Mouse (Mus musculus) urinary bladder, postnatal 36 days (tissue): Measurements from ENCODE around the gene U2af1.

Source experiments
- DNase-seq, 2 experiments: peaks; one replicate each; pipeline ENCODE4 v3.0.0; 2022; ENCODE audit warnings: low spot score in 2 of 2, mixed read lengths in 1 of 2

U2af1 gene

GRCm38 (mm10) chr17:31662855-31663254 lies 4.2 kb upstream of the U2af1 start:
- no peak for DNase-seq

GRCm38 (mm10) chr17:31660661-31661250 lies 2.1 kb upstream of the U2af1 start:
- no peak for DNase-seq

GRCm38 (mm10) chr17:31658136-31658467 lies 590 bp downstream of the U2af1 start:
- no peak for DNase-seq

- DNase-seq, result no peak
Observed at GRCm38 (mm10) chr17:31657141-31657983, 1.3 kb downstream of the U2af1 start.

GRCm38 (mm10) chr17:31656682-31657081 lies 2.0 kb downstream of the U2af1 start:
- no peak for DNase-seq

- no peak for DNase-seq
Observed at GRCm38 (mm10) chr17:31655366-31655765, 3.3 kb downstream of the U2af1 start.

- DNase-seq, result no peak
Observed at GRCm38 (mm10) chr17:31653277-31653676, 5.4 kb downstream of the U2af1 start.

- no peak for DNase-seq
Observed at GRCm38 (mm10) chr17:31652152-31652551, 6.5 kb downstream of the U2af1 start.

- DNase-seq, result no peak
Observed at GRCm38 (mm10) chr17:31646199-31647002, 12.3 kb downstream of the U2af1 start.

- no peak for DNase-seq
Observed at GRCm38 (mm10) chr17:31642913-31643312, 15.8 kb downstream of the U2af1 start.

- DNase-seq, result no peak
Observed at GRCm38 (mm10) chr17:31642331-31642730, 16.4 kb downstream of the U2af1 start.

- DNase-seq, result no peak
Observed at GRCm38 (mm10) chr17:31639651-31640050, 19.0 kb downstream of the U2af1 start.

GRCm38 (mm10) chr17:31637866-31638570 lies 20.7 kb downstream of the U2af1 start:
- no peak for DNase-seq

GRCm38 (mm10) chr17:31636942-31637811 lies 21.5 kb downstream of the U2af1 start, which contains the start of gene Cbs:
Gene Cbs (minus strand): TSS chr17:31637238.
- peak; percentile 46 to 80 for DNase-seq

GRCm38 (mm10) chr17:31636277-31636941 lies 22.3 kb downstream of the U2af1 start:
- no peak for DNase-seq

GRCm38 (mm10) chr17:31635781-31636180 lies 22.9 kb downstream of the U2af1 start:
- DNase-seq, result no peak

- no peak for DNase-seq
Observed at GRCm38 (mm10) chr17:31634896-31635295, 23.8 kb downstream of the U2af1 start.

GRCm38 (mm10) chr17:31633007-31633406 lies 25.7 kb downstream of the U2af1 start:
- no peak for DNase-seq

- no peak for DNase-seq
Observed at GRCm38 (mm10) chr17:31631081-31631800, 27.5 kb downstream of the U2af1 start.

- DNase-seq, result no peak
Observed at GRCm38 (mm10) chr17:31627961-31628360, 30.7 kb downstream of the U2af1 start.
